Mouse (Mus musculus): ENCODE results near the gene Zfand3. TPM values are rescaled to one million over a fixed set of nuclear protein-coding genes. Genes with fewer than 3 reads are reported as not detected.

Zfand3 gene
- polyA plus RNA-seq, 1 experiment, result 58.6 TPM

GRCm38 (mm10) chr17:30144114-30144513, 139.6 kb downstream of the Zfand3 start:
- Histone ChIP-seq H3K4me3 (ENCODE audit: low read depth, low read length) (no peak overlapping the region), H3K27me3 (ENCODE audit: control insufficient read depth, insufficient read depth, low read length) (no peaks in the 10 kb centered on the region), H3K4me1 (ENCODE audit: control insufficient read depth, insufficient read depth, insufficient read length, low read length) (peaks cover 6% of the 10 kb centered on the region; the same call in 1 of the 2 replicates), H3K36me3 (ENCODE audit: control insufficient read depth, insufficient read depth, low read length) (no peaks in the 10 kb centered on the region), H3K27ac (ENCODE audit: insufficient read depth, low read depth, low read length) (no peak overlapping the region)
- 80% methylated on average over 6 of the region's 6 CpGs for WGBS
- no peak for TF ChIP-seq CTCF (IDR thresholded peaks at IDR 0.05; ENCODE audit: extremely low read depth, insufficient read length, insufficient replicate concordance, low read depth, low read length)
- no peak for TF ChIP-seq POLR2A (IDR thresholded peaks at IDR 0.05; ENCODE audit: low read depth, low read length)

- H3K4me3 ChIP-seq (ENCODE audit: low read depth, low read length), result no peak overlapping the region
- no peaks in the 10 kb centered on the region for H3K36me3 ChIP-seq (ENCODE audit: control insufficient read depth, insufficient read depth, low read length)
- no peak for TF ChIP-seq POLR2A (IDR thresholded peaks at IDR 0.05; ENCODE audit: low read depth, low read length)
- peak; percentile 26; the same call in 1 of the 2 replicates for TF ChIP-seq CTCF (IDR thresholded peaks at IDR 0.05; ENCODE audit: extremely low read depth, insufficient read length, insufficient replicate concordance, low read depth, low read length)
- 81% methylated on average over 10 of the region's 10 CpGs for WGBS
- no peaks in the 10 kb centered on the region for H3K27me3 ChIP-seq (ENCODE audit: control insufficient read depth, insufficient read depth, low read length)
- H3K27ac ChIP-seq (ENCODE audit: insufficient read depth, low read depth, low read length), result no peak overlapping the region
- H3K4me1 ChIP-seq (ENCODE audit: control insufficient read depth, insufficient read depth, insufficient read length, low read length), result 0 out of 2 replicates have a peak, but pooled peaks cover 2% of the 10 kb centered on the region
Measured at GRCm38 (mm10) chr17:30145596-30146149, 141.1 kb downstream of the Zfand3 start.

- Histone ChIP-seq H3K27me3 (ENCODE audit: control insufficient read depth, insufficient read depth, low read length) (no peaks in the 10 kb centered on the region), H3K27ac (ENCODE audit: insufficient read depth, low read depth, low read length) (no peak overlapping the region), H3K4me3 (ENCODE audit: low read depth, low read length) (no peak overlapping the region), H3K36me3 (ENCODE audit: control insufficient read depth, insufficient read depth, low read length) (no peaks in the 10 kb centered on the region), H3K4me1 (ENCODE audit: control insufficient read depth, insufficient read depth, insufficient read length, low read length) (0 out of 2 replicates have a peak, but pooled peaks cover 2% of the 10 kb centered on the region)
- 89% methylated on average over 7 of the region's 7 CpGs for WGBS
- no peak for TF ChIP-seq POLR2A (IDR thresholded peaks at IDR 0.05; ENCODE audit: low read depth, low read length)
- no peak for TF ChIP-seq CTCF (IDR thresholded peaks at IDR 0.05; ENCODE audit: extremely low read depth, insufficient read length, insufficient replicate concordance, low read depth, low read length)
Measured at GRCm38 (mm10) chr17:30146555-30146954, 142.0 kb downstream of the Zfand3 start.

- Histone ChIP-seq H3K4me1 (ENCODE audit: control insufficient read depth, insufficient read depth, insufficient read length, low read length) (0 out of 2 replicates have a peak, but pooled peaks cover 2% of the 10 kb centered on the region), H3K4me3 (ENCODE audit: low read depth, low read length) (no peak overlapping the region), H3K36me3 (ENCODE audit: control insufficient read depth, insufficient read depth, low read length) (0 out of 2 replicates have a peak, but pooled peaks cover 3% of the 10 kb centered on the region), H3K27ac (ENCODE audit: insufficient read depth, low read depth, low read length) (no peak overlapping the region), H3K27me3 (ENCODE audit: control insufficient read depth, insufficient read depth, low read length) (no peaks in the 10 kb centered on the region)
- WGBS, result 83% methylated on average over 1 of the region's 1 CpGs
- no peak for TF ChIP-seq CTCF (IDR thresholded peaks at IDR 0.05; ENCODE audit: extremely low read depth, insufficient read length, insufficient replicate concordance, low read depth, low read length)
- TF ChIP-seq POLR2A (IDR thresholded peaks at IDR 0.05; ENCODE audit: low read depth, low read length), result no peak
Measured at GRCm38 (mm10) chr17:30147897-30148296, 143.4 kb downstream of the Zfand3 start.

- no peaks in the 10 kb centered on the region for H3K27me3 ChIP-seq (ENCODE audit: control insufficient read depth, insufficient read depth, low read length)
- WGBS, result 87% methylated on average over 6 of the region's 6 CpGs
- no peak overlapping the region for H3K27ac ChIP-seq (ENCODE audit: insufficient read depth, low read depth, low read length)
- no peak for TF ChIP-seq CTCF (IDR thresholded peaks at IDR 0.05; ENCODE audit: extremely low read depth, insufficient read length, insufficient replicate concordance, low read depth, low read length)
- no peak for TF ChIP-seq POLR2A (IDR thresholded peaks at IDR 0.05; ENCODE audit: low read depth, low read length)
- no peak overlapping the region for H3K4me3 ChIP-seq (ENCODE audit: low read depth, low read length)
- 0 out of 2 replicates have a peak, but pooled peaks cover 2% of the 10 kb centered on the region for H3K4me1 ChIP-seq (ENCODE audit: control insufficient read depth, insufficient read depth, insufficient read length, low read length)
- H3K36me3 ChIP-seq (ENCODE audit: control insufficient read depth, insufficient read depth, low read length), result 0 out of 2 replicates have a peak, but pooled peaks cover 3% of the 10 kb centered on the region
Measured at GRCm38 (mm10) chr17:30148320-30148719, 143.8 kb downstream of the Zfand3 start.

- Histone ChIP-seq H3K36me3 (ENCODE audit: control insufficient read depth, insufficient read depth, low read length) (0 out of 2 replicates have a peak, but pooled peaks cover 3% of the 10 kb centered on the region), H3K27me3 (ENCODE audit: control insufficient read depth, insufficient read depth, low read length) (no peaks in the 10 kb centered on the region), H3K4me3 (ENCODE audit: low read depth, low read length) (no peak overlapping the region), H3K4me1 (ENCODE audit: control insufficient read depth, insufficient read depth, insufficient read length, low read length) (no peaks in the 10 kb centered on the region), H3K27ac (ENCODE audit: insufficient read depth, low read depth, low read length) (no peak overlapping the region)
- no peak for TF ChIP-seq CTCF (IDR thresholded peaks at IDR 0.05; ENCODE audit: extremely low read depth, insufficient read length, insufficient replicate concordance, low read depth, low read length)
- TF ChIP-seq POLR2A (IDR thresholded peaks at IDR 0.05; ENCODE audit: low read depth, low read length), result no peak
- 81% methylated on average over 6 of the region's 6 CpGs for WGBS
Measured at GRCm38 (mm10) chr17:30149911-30150310, 145.4 kb downstream of the Zfand3 start.

- Histone ChIP-seq H3K27me3 (ENCODE audit: control insufficient read depth, insufficient read depth, low read length) (no peaks in the 10 kb centered on the region), H3K4me3 (ENCODE audit: low read depth, low read length) (no peak overlapping the region), H3K36me3 (ENCODE audit: control insufficient read depth, insufficient read depth, low read length) (peaks cover 9% of the 10 kb centered on the region), H3K27ac (ENCODE audit: insufficient read depth, low read depth, low read length) (no peak overlapping the region), H3K4me1 (ENCODE audit: control insufficient read depth, insufficient read depth, insufficient read length, low read length) (peaks cover 3% of the 10 kb centered on the region; the same call in 1 of the 2 replicates)
- TF ChIP-seq POLR2A (IDR thresholded peaks at IDR 0.05; ENCODE audit: low read depth, low read length) (no peak), CTCF (IDR thresholded peaks at IDR 0.05; ENCODE audit: extremely low read depth, insufficient read length, insufficient replicate concordance, low read depth, low read length) (no peak)
- 87% methylated on average over 4 of the region's 4 CpGs for WGBS
Measured at GRCm38 (mm10) chr17:30154144-30154543, 149.6 kb downstream of the Zfand3 start.

All from small intestine, adult 2 months (tissue).